Mouse (Mus musculus) limb, embryonic 13.5 days (tissue): ENCODE results near the gene Ogg1. TPM values are rescaled to one million over a fixed set of nuclear protein-coding genes. Genes with fewer than 3 reads are reported as not detected.

Experiments
- ATAC-seq: fragments of 200-750 bp; cut with Nextera tagmentation; 2 replicates; pipeline ENCODE4 v1.8.0; 2017; ENCODE audit warnings: low read depth, moderate number of reproducible peaks, moderate TSS enrichment; ENCODE audit not compliant: low FRiP score
- H3K27ac ChIP-seq: fragments of 300-500 bp; sonication (generic); 2 replicates; pipeline ENCODE4 v1.5.1; 2015; ENCODE audit warnings: inconsistent platforms, mild to moderate bottlenecking, moderate library complexity
- H3K27me3 ChIP-seq: fragments of 300-500 bp; sonication (generic); 2 replicates; pipeline ENCODE4 v1.6.1; 2015; ENCODE audit warnings: mild to moderate bottlenecking, inconsistent platforms
- H3K36me3 ChIP-seq: fragments of 300-500 bp; sonication (generic); 2 replicates; pipeline ENCODE4 v1.6.1; 2015; ENCODE audit warnings: inconsistent platforms, mild to moderate bottlenecking, moderate library complexity
- H3K4me1 ChIP-seq: fragments of 300-500 bp; sonication (generic); 2 replicates; pipeline ENCODE4 v1.6.1; 2015; ENCODE audit warnings: inconsistent platforms
- H3K4me2 ChIP-seq: fragments of 300-500 bp; sonication (generic); replicated peaks from 2 replicates; pipeline ENCODE4 v1.6.1; 2015; ENCODE audit warnings: inconsistent platforms, mild to moderate bottlenecking, moderate library complexity
- H3K4me3 ChIP-seq: fragments of 300-500 bp; sonication (generic); 2 replicates; pipeline ENCODE4 v1.5.1; 2015; ENCODE audit warnings: moderate library complexity, mild to moderate bottlenecking, inconsistent platforms
- H3K9ac ChIP-seq: fragments of 300-500 bp; sonication (generic); 2 replicates; pipeline ENCODE4 v1.6.1; 2015; ENCODE audit warnings: mild to moderate bottlenecking, inconsistent platforms
- H3K9me3 ChIP-seq: fragments of 300-500 bp; sonication (generic); 2 replicates; pipeline ENCODE4 v1.6.1; 2016; ENCODE audit warnings: inconsistent platforms
- WGBS: fragments of 180-500 bp; shearing (Covaris S2); methylation state at CpG from one replicate; pipeline ENCODE4 v1.1.7; 2015; 5-methylcytosine and 5-hydroxymethylcytosine counted together
- polyA plus RNA-seq: library from polyadenylated mRNA; unstranded; fragments of >200 nt; fragmentation: Nextera tagmentation; extraction: Ambion mirVana; gene quantifications from 2 replicates; pipeline ENCODE4 v1.2.1, GENCODE M21; 2015

The Ogg1 gene
- polyA plus RNA-seq, 1 experiment from 2014 or later: 14.7 TPM

DNA sequence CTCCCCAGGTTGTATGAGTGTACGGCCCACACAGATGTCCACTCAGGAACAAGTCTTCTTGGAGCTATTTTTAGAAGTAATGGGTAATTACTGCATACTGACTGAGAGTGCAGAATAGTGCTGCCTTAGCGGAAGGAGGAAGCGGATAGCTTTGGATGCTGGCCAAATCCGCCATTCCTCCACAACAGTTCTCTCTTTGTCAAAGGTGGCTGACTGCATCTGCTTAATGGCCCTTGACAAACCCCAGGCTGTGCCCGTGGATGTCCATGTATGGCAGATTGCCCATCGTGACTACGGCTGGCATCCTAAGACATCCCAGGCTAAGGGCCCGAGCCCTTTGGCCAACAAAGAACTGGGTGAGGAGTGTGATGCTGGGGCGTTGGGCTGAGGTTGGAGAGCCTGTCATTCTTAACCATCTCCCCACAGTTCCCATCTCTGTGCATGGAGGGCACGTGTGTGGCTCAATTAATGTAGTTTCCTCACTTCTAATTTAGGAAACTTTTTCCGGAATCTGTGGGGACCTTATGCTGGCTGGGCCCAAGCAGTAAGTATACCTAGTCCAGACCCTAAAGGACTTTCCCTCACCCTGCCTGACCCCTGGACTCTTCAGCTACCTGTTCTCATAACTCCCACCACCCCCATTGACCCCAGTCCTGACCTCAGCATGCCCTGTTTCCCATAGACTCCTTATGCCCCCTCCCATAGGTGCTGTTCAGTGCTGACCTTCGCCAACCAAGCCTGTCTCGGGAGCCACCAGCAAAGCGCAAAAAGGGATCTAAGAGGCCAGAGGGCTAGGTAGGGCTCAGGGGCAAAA is 6.6 kb downstream of the Ogg1 start:
- H3K4me3 ChIP-seq: no peak overlapping the region
- 77% methylated on average over 14 of the region's 14 CpGs for WGBS
- no peaks in the 10 kb centered on the region for H3K27me3 ChIP-seq
- peaks cover 9% of the 10 kb centered on the region; the same call in 1 of the 2 replicates for H3K4me1 ChIP-seq
- peak; percentile 21; the same call in 1 of the 2 replicates for ATAC-seq
- no peak overlapping the region for H3K9ac ChIP-seq
- H3K9me3 ChIP-seq: no peaks in the 10 kb centered on the region
- H3K27ac ChIP-seq: peak overlapping the region; percentile 58; the same call in 1 of the 2 replicates
- no peak overlapping the region for H3K4me2 ChIP-seq
- H3K36me3 ChIP-seq: peaks cover 84% of the 10 kb centered on the region

DNA sequence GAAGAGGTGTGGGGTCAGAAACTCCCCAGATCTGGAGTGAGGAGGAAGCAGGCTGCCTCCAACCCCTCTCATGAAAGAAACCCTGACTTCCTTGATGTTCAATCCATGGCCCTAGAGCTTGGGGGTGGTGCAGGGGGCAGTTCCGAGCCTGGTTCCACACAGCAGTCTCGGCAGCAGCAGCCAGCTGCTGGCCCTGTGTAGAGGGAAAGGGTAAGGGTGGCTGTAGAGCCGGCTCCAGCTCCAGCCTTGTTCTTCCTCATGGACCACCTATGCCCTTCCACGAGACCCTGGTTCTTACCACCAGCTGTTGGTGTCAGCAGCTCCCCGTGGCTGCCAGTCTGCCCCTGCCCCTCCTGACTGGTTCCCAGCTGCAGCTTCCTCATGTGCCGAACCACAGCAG is 7.4 kb downstream of the Ogg1 start:
- no peak for ATAC-seq
- Histone ChIP-seq H3K4me3 (no peak overlapping the region), H3K9me3 (no peaks in the 10 kb centered on the region), H3K27me3 (no peaks in the 10 kb centered on the region), H3K27ac (no peak overlapping the region), H3K9ac (no peak overlapping the region), H3K4me1 (peaks cover 9% of the 10 kb centered on the region; the same call in 1 of the 2 replicates), H3K36me3 (peaks cover 84% of the 10 kb centered on the region), H3K4me2 (no peak overlapping the region)
- WGBS: 85% methylated on average over 6 of the region's 6 CpGs

DNA sequence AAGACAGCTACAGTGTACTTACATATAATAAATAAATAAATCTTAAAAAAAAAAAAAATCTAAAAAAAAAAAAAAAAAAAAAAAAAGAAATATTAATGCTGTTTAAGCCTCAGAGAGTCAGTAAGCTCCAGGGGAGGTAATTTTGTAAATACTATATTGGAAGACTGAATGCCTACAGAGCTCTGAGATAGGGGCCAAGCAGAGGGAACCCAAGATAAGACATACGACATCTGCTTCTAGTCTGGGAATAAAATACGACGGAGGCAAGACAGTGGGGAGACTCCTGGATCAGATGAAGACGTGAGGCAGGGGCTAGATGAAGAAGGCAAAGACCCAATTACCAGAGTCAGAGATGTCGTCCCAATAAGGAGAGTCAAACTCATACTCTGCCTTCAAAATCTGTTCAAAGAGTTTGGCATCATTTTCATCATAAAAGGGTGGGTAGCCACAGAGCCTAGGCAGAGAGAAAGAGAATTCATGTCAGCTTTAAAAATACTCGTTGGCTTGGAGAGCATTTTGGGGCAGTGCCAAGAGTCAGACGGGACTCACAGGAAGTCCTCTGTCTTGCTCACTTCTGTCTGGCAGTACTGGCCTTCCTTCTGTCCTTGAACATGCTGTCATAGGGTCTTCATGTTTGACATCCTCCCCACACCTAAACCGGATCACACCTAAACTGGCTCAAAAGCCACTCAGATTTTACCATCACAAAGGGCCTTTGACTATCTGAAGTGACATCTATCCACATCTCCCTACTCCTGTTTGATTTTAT is 10.3 kb downstream of the Ogg1 start:
- no peak for ATAC-seq
- Histone ChIP-seq H3K4me2 (no peak overlapping the region), H3K9ac (no peak overlapping the region), H3K27ac (no peak overlapping the region), H3K4me3 (no peak overlapping the region), H3K27me3 (no peaks in the 10 kb centered on the region), H3K4me1 (peaks cover 15% of the 10 kb centered on the region), H3K36me3 (peaks cover 85% of the 10 kb centered on the region), H3K9me3 (no peaks in the 10 kb centered on the region)
- 76% methylated on average over 8 of the region's 8 CpGs for WGBS

DNA sequence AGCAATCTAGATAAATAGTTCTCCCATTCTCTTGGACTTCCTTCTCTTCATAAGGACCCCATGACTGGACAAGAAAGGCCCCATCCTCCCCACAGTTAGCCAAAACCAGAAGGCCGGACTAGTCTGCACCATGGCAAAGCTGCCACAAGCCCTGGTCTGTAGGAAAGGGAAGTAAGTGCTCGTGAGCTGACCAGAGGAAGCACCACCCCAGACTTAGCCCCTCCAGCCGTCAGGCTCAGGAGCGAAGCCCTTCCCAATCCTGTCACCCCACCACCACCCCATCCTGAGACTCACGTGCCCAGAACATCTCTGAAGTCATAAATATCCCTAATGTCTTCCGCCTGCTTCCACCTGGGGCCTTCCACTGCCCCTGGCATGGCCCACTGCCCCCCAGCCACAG is 14.8 kb downstream of the Ogg1 start:
- Histone ChIP-seq H3K4me3 (no peak overlapping the region), H3K4me1 (peaks cover 25% of the 10 kb centered on the region), H3K9me3 (no peaks in the 10 kb centered on the region), H3K27ac (no peak overlapping the region), H3K36me3 (peaks cover 44% of the 10 kb centered on the region), H3K27me3 (no peaks in the 10 kb centered on the region), H3K4me2 (0 out of 2 replicates have a peak overlapping the region, but pooled peaks have one; percentile 72), H3K9ac (no peak overlapping the region)
- WGBS: 77% methylated on average over 6 of the region's 6 CpGs
- no peak for ATAC-seq

DNA sequence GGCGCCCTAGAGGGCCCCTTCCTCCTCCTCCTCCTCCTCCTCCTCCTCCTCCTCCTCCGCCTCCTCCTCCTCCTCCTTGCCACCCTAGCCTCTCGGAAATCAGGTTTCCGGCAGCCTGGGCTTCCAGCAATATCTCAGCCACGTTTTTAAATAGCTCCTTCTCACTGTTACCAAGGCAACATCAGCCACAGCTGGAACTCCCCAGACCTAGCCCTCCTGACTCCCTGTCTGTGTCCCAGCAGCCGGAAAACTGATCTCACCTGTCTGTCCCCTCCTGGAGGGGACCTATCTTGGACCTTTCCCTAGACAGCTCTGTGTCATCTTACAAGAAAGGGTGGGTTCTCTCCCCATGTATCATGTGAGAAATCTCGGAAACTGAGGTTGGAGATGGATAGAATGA is 15.5 kb downstream of the Ogg1 start:
- WGBS: 32% methylated on average over 4 of the region's 7 CpGs
- peak overlapping the region; percentile 72 for H3K4me2 ChIP-seq
- H3K36me3 ChIP-seq: peaks cover 39% of the 10 kb centered on the region
- no peak overlapping the region for H3K27ac ChIP-seq
- H3K4me1 ChIP-seq: peaks cover 25% of the 10 kb centered on the region
- H3K9me3 ChIP-seq: no peaks in the 10 kb centered on the region
- ATAC-seq: no peak
- H3K27me3 ChIP-seq: no peaks in the 10 kb centered on the region
- peak overlapping the region; percentile 62 for H3K4me3 ChIP-seq
- H3K9ac ChIP-seq: 0 out of 2 replicates have a peak overlapping the region, but pooled peaks have one; percentile 51

DNA sequence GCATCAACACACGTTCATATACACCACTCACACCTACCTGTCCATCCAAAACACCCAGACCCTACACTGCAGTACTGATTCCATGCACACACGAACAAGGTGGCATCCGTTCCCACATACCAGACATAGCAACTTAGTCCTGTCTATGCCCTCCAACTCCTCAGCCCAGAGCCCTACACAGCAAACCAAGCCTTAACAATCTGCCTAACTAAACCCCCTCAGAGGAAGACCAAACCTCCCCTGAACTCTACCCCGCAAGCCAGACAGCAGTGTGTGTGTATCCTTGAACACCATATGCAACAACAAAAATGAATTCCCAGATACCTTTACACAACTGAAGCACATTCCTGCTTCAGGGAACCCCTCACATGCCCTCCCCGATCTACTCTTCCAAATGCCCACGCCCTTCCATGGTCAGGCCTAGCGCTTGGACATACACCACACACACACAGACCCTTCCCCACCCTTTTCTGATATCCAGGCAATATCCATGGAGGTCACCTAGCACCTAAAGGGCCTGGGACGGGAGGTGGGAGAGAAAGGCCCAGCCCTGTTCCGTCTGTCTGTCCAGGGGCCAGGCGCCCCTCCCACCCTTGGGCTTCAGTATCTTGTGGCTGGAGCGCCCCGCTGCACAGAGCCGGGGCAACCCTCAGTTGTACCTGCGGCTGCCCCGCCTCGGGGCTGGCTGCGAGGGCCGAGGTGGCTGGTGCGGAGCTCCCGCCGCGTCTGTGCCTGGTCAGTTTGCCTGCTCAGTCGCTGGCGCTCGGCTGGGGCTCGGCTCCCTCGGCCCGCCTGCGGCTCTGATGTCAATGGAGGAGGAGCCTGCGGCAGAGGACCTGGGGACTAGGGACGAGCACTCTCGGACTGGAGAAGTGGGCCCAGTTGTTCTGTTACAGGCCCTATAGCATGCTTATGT is 16.7 kb downstream of the Ogg1 start, which contains the start of gene Camk1:
Camk1 (minus strand) TSS at position 808 of the 916 bp plus-strand sequence.
- Histone ChIP-seq H3K9ac (peak within 1 kb of the TSS; percentile 79), H3K4me3 (peak within 1 kb of the TSS; percentile 62), H3K27me3 (no peaks in the 10 kb centered on the region), H3K4me2 (peak within 1 kb of the TSS; percentile 72), H3K27ac (0 out of 2 replicates have a peak within 1 kb of the TSS, but pooled peaks have one; percentile 28), H3K36me3 (peaks cover 28% of the 10 kb centered on the region), H3K9me3 (no peaks in the 10 kb centered on the region), H3K4me1 (peaks cover 25% of the 10 kb centered on the region)
- peak; percentile 87 for ATAC-seq
- 14% methylated on average over 32 of the region's 32 CpGs for WGBS

DNA sequence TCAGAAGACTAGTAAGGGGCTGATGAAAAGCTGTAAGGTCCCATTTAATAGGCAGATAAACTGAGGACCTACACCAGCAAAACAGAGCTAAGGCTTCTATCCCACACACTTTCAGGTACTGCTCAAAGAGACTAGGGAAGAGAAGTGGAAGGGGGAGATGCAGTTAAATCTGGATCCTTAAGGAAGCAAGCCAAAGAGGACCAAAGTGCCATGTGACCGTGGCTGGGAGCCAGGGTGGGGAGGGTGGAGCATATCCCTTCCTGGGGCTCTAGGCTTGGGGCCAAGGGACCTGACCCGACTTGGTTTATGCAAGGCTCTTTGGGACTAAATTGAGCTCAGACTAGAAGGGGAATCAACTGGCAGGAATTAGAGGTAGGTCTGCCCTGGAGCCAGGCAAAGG is 17.5 kb downstream of the Ogg1 start:
- 42% methylated on average over 2 of the region's 2 CpGs for WGBS
- Histone ChIP-seq H3K9ac (no peak overlapping the region), H3K27ac (no peak overlapping the region), H3K27me3 (no peaks in the 10 kb centered on the region), H3K4me2 (peak overlapping the region; percentile 72), H3K36me3 (peaks cover 19% of the 10 kb centered on the region), H3K4me3 (peak overlapping the region; percentile 62; the same call in 1 of the 2 replicates), H3K9me3 (no peaks in the 10 kb centered on the region), H3K4me1 (peaks cover 25% of the 10 kb centered on the region)
- 0 out of 2 replicates have a peak, but pooled peaks have one; percentile 4 for ATAC-seq

DNA sequence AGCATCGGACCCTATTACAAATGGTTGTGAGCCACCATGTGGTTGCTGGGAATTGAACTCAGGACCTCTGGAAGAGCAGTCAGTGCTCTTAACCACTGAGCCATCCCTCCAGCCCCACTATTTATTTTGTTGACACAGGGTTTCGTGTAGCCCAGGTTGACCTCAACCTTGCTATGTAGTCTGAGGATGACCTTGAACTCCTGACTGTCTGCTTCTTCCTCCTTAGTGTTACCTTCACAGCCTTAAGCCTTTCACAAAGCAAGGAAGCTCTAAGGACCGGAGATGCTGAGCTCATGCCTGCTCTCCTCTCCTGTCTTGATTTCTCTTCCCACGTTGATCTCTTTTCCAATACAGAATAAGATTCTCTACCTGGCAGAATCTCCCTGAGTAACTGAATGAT is 20.1 kb downstream of the Ogg1 start:
- Histone ChIP-seq H3K36me3 (no peaks in the 10 kb centered on the region), H3K4me2 (no peak overlapping the region), H3K4me3 (no peak overlapping the region), H3K27me3 (no peaks in the 10 kb centered on the region), H3K27ac (no peak overlapping the region), H3K9ac (no peak overlapping the region), H3K9me3 (no peaks in the 10 kb centered on the region), H3K4me1 (peaks cover 20% of the 10 kb centered on the region)
- 77% methylated on average over 4 of the region's 4 CpGs for WGBS
- no peak for ATAC-seq

DNA sequence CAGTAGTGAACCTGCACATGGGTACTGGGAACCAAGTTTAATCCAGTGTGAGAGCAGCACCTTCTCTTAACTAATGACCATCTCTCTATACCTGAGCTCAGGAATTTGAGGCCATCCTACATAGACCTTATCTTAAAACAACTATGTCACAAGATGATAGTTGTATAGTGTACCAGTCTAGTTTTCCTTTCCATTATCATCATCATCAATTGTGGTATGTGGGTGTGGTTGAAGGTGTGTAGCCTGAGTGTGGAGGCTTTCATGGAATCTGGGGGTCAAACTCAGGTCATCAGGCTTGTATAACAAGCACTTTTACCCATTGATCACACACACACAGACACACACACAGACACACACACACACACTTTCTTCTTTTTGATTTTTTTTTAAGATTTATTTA is 23.8 kb downstream of the Ogg1 start:
- H3K4me1 ChIP-seq: no peaks in the 10 kb centered on the region
- H3K9ac ChIP-seq: no peak overlapping the region
- no peak for ATAC-seq
- H3K9me3 ChIP-seq: no peaks in the 10 kb centered on the region
- no peak overlapping the region for H3K4me3 ChIP-seq
- H3K36me3 ChIP-seq: no peaks in the 10 kb centered on the region
- no peak overlapping the region for H3K4me2 ChIP-seq
- no peaks in the 10 kb centered on the region for H3K27me3 ChIP-seq
- no peak overlapping the region for H3K27ac ChIP-seq

DNA sequence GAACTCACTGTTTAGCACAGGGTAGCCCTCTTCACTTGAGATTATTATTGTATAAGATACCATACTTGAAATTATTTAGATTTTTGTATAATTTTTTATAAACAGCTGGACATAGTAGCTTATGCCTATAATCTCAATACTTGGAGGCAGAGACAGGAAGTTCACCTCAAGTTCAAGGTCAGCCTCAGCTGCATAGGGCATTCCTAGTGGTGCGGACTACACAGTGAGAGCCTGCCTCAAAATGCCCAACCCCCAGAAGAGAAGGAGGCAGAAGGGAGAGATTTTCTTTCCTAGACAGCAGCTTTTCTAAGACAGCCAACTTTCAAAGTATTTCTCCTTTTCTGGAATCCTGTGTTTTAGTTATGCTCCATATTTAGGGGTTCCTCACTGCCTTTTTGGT is 24.4 kb downstream of the Ogg1 start:
- no peak overlapping the region for H3K4me3 ChIP-seq
- H3K27me3 ChIP-seq: no peaks in the 10 kb centered on the region
- no peaks in the 10 kb centered on the region for H3K4me1 ChIP-seq
- no peaks in the 10 kb centered on the region for H3K9me3 ChIP-seq
- no peak overlapping the region for H3K27ac ChIP-seq
- no peaks in the 10 kb centered on the region for H3K36me3 ChIP-seq
- ATAC-seq: no peak
- no peak overlapping the region for H3K9ac ChIP-seq
- 76% methylated on average over 1 of the region's 1 CpGs for WGBS
- H3K4me2 ChIP-seq: no peak overlapping the region

DNA sequence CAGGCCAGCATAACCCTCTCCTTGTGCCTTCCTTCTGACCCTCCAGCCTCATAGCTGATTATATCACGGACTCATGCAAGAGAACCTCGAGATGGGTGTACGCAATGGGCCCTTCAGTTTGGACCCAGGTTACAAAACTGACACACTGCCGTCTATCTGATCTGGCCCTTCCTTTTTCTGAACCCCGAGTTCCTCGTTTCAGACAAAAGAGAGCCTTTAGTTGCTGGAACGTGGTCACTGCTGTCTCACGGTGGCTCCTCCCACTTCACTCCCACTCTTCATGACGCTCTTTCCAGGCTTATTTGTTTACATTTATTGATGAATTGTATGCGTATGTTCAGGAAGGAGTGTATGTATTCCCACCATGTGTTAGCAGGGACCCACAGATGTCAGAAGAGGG is 24.9 kb downstream of the Ogg1 start:
- 68% methylated on average over 10 of the region's 10 CpGs for WGBS
- Histone ChIP-seq H3K36me3 (no peaks in the 10 kb centered on the region), H3K4me3 (no peak overlapping the region), H3K27me3 (no peaks in the 10 kb centered on the region), H3K4me2 (no peak overlapping the region), H3K9me3 (no peaks in the 10 kb centered on the region), H3K27ac (no peak overlapping the region), H3K4me1 (no peaks in the 10 kb centered on the region), H3K9ac (no peak overlapping the region)
- no peak for ATAC-seq
